Mouse (Mus musculus) neutrophil, adult 65 days (primary cell): ENCODE data around the gene Gm5414. TPM values are rescaled to one million over a fixed set of nuclear protein-coding genes. Genes with fewer than 3 reads are reported as not detected.

Experiments
- total RNA-seq: library from RNA; stranded (reverse); gene quantifications from 2 replicates; pipeline ENCODE4 v1.2.4, GENCODE M21; 2023

Gm5414 gene
- total RNA-seq, result not detected in 2 replicates

DNA sequence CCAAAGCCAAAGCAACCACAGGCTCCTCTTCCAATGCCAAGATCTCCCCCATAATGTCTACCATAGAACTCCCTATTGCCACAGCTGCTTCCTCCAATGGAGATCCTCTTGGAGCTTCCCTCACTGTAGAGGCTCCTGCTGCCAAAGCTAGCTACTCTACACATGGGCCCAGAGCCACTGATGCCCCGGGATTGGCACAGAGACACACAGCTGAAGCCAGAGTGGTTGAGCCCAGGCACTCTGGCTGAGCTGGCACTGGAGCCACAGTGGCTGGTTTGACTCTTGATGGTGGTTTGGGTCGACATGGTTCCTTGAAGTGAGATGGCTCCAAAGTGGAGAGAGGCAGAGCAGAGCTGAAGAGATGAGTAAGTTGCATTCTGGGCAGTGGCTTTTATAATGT is at the start of gene Gm5414:
Gene Gm5414 (minus strand): TSS at position 305 of the 400 bp plus-strand sequence.

DNA sequence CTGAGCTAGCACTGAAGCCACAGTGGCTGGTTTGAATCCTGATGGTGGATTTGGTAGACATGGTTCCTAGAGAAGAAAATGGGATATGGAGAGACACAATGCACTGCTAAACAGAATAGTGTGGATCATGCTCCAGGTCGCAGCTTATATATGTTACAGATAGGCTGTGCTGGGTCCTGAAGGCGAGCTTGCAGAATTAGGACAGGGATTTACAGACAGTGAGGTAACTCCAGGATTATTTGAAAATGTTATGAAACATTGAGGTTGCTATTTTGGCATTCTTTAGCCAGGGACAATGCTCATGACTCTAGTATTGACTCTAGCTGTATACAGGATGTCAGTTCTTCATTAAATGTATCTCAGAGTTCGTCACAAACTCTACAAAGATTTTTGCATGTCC is 19.3 kb upstream of the Gm5414 start, which contains the start of gene Gm5478:
Gene Gm5478 (minus strand): TSS at position 101 of the 400 bp plus-strand sequence.

Other genes with a start within 250 kb of the Gm5414 start
- 2.2 and 3.4 TPM in 2 replicates for gene Krt7, start 217.1 kb downstream of the Gm5414 start, total RNA-seq
- gene Krt87, start 189.4 kb downstream of the Gm5414 start, total RNA-seq, result not detected in 2 replicates
- not detected in 2 replicates for gene Krt88, start 180.4 kb downstream of the Gm5414 start, total RNA-seq
- gene Krt81, start 164.4 kb downstream of the Gm5414 start, total RNA-seq, result 1.4 and 2.3 TPM in 2 replicates
- gene Krt86, start 154.7 kb downstream of the Gm5414 start, total RNA-seq, result 5.2 and 6.9 TPM in 2 replicates
- gene Krt83, start 136.7 kb downstream of the Gm5414 start, total RNA-seq, result 23.8 and 25.8 TPM in 2 replicates
- not detected in 2 replicates for gene Gm49425, start 110.9 kb downstream of the Gm5414 start, total RNA-seq
- gene Krt84, start 95.4 kb downstream of the Gm5414 start, total RNA-seq, result not detected in 2 replicates
- 0.28 TPM in 1 of 2 replicates, not detected in the other for gene Krt82, start 77.5 kb downstream of the Gm5414 start, total RNA-seq
- gene Krt90, start 65.2 kb downstream of the Gm5414 start, total RNA-seq, result 0.25 and 0.28 TPM in 2 replicates
- 0.98 and 1.1 TPM in 2 replicates for gene Krt75, start 54.3 kb downstream of the Gm5414 start, total RNA-seq
- gene Gm5478, start 19.2 kb upstream of the Gm5414 start, total RNA-seq, result not detected in 2 replicates
- not detected in 2 replicates for gene Krt6b, start 52.1 kb upstream of the Gm5414 start, total RNA-seq
- not detected in 2 replicates for gene Krt6a, start 66.1 kb upstream of the Gm5414 start, total RNA-seq
- gene Krt5, start 84.7 kb upstream of the Gm5414 start, total RNA-seq, result not detected in 2 replicates
- gene Krt71, start 114.9 kb upstream of the Gm5414 start, total RNA-seq, result not detected in 2 replicates
- not detected in 2 replicates for gene Krt72, start 158.3 kb upstream of the Gm5414 start, total RNA-seq
- gene Krt73, start 174.2 kb upstream of the Gm5414 start, total RNA-seq, result not detected in 2 replicates
- not detected in 2 replicates for gene Krt2, start 190.0 kb upstream of the Gm5414 start, total RNA-seq
- not detected in 2 replicates for gene Krt1, start 222.6 kb upstream of the Gm5414 start, total RNA-seq
- not detected in 2 replicates for gene Krt77, start 241.5 kb upstream of the Gm5414 start, total RNA-seq